Mouse (Mus musculus) C2C12 (cell line): ENCODE data around the gene Kremen1. TPM values are rescaled to one million over a fixed set of nuclear protein-coding genes. Genes with fewer than 3 reads are reported as not detected.

Experiments used
- H3K27me3 ChIP-seq: one replicate; pipeline ENCODE4 v1.6.1; 2011; ENCODE audit not compliant: control insufficient read depth, insufficient read depth, insufficient read length
- H3K36me3 ChIP-seq: one replicate; pipeline ENCODE4 v1.6.1; 2011; ENCODE audit not compliant: control insufficient read depth, insufficient read depth
- H3K4me3 ChIP-seq: one replicate; pipeline ENCODE4 v1.5.1; 2011; ENCODE audit warnings: mild to moderate bottlenecking, control low read depth; ENCODE audit not compliant: poor library complexity, insufficient read depth, severe bottlenecking
- H3K79me2 ChIP-seq: one replicate; pipeline ENCODE4 v1.6.1; 2011; ENCODE audit not compliant: control insufficient read depth, insufficient read depth
- H3K79me3 ChIP-seq: one replicate; pipeline ENCODE4 v1.6.1; 2011; ENCODE audit warnings: low read depth, control low read depth
- H3ac ChIP-seq: one replicate; pipeline ENCODE3; 2011; ENCODE audit warnings: low read depth; ENCODE audit not compliant: control insufficient read depth, insufficient read length
- CEBPB ChIP-seq: IDR thresholded peaks from one replicate; pipeline ENCODE4 v1.6.1; 2011; ENCODE audit warnings: low read depth, mild to moderate bottlenecking, control low read depth, moderate library complexity
- CTCF ChIP-seq: IDR thresholded peaks from one replicate; pipeline ENCODE4 v1.5.1; 2011; ENCODE audit not compliant: control insufficient read depth, insufficient read depth, insufficient read length
- FOSL1 ChIP-seq: IDR thresholded peaks from one replicate; pipeline ENCODE4 v1.8.0; 2011; ENCODE audit warnings: mild to moderate bottlenecking, low read length; ENCODE audit not compliant: poor library complexity, insufficient read depth, severe bottlenecking
- MAX ChIP-seq: IDR thresholded peaks from one replicate; pipeline ENCODE4 v1.6.1; 2011; ENCODE audit warnings: mild to moderate bottlenecking, control low read depth
- MYOD1 ChIP-seq: IDR thresholded peaks from one replicate; pipeline ENCODE4 v1.6.1; 2011; ENCODE audit warnings: low read depth; ENCODE audit not compliant: control insufficient read depth, insufficient read length
- MYOG ChIP-seq: IDR thresholded peaks from one replicate; pipeline ENCODE4 v1.6.1; 2011; ENCODE audit not compliant: control insufficient read depth, insufficient read length; ENCODE audit errors: extremely low read depth
- USF1 ChIP-seq: IDR thresholded peaks from one replicate; pipeline ENCODE4 v1.6.1; 2011; ENCODE audit warnings: low read depth, mild to moderate bottlenecking, control low read depth, moderate library complexity
- polyA plus RNA-seq: library from polyadenylated mRNA; unstranded; fragments of >200 nt; fragmentation: generic; extraction: Trizol; gene quantifications from one replicate; pipeline ENCODE4 v1.2.1, GENCODE M21; 2012; ENCODE audit warnings: missing spikeins

Gene Kremen1
- polyA plus RNA-seq, 1 experiment: 43.5 TPM

GRCm38 (mm10) chr11:5243812-5244748 lies 17.3 kb downstream of the Kremen1 start:
- H3ac ChIP-seq: peak overlapping the region; percentile 19
- peaks cover 3% of the 10 kb centered on the region for H3K79me3 ChIP-seq
- no peak overlapping the region for H3K4me3 ChIP-seq
- no peaks in the 10 kb centered on the region for H3K27me3 ChIP-seq
- peaks cover 41% of the 10 kb centered on the region for H3K79me2 ChIP-seq
- TF ChIP-seq CTCF (no peak), FOSL1 (no peak), CEBPB (no peak), MAX (no peak), MYOG (no peak), USF1 (no peak), MYOD1 (no peak)
- peaks cover 28% of the 10 kb centered on the region for H3K36me3 ChIP-seq

- TF ChIP-seq MYOG: no peak
- H3K4me3 ChIP-seq: no peak overlapping the region
- peaks cover 28% of the 10 kb centered on the region for H3K36me3 ChIP-seq
- H3K79me3 ChIP-seq: no peaks in the 10 kb centered on the region
- H3K79me2 ChIP-seq: peaks cover 32% of the 10 kb centered on the region
- H3K27me3 ChIP-seq: no peaks in the 10 kb centered on the region
- H3ac ChIP-seq: no peak overlapping the region
Observed at GRCm38 (mm10) chr11:5243208-5243607, 18.1 kb downstream of the Kremen1 start.

- Histone ChIP-seq H3K27me3 (no peaks in the 10 kb centered on the region), H3K36me3 (peaks cover 32% of the 10 kb centered on the region), H3K79me3 (no peaks in the 10 kb centered on the region), H3K79me2 (peaks cover 22% of the 10 kb centered on the region), H3K4me3 (no peak overlapping the region), H3ac (no peak overlapping the region)
- TF ChIP-seq MAX: no peak
- TF ChIP-seq FOSL1: no peak
- no peak for TF ChIP-seq USF1
- TF ChIP-seq CEBPB: no peak
- no peak for TF ChIP-seq CTCF
- TF ChIP-seq MYOG: no peak
- no peak for TF ChIP-seq MYOD1
Observed at GRCm38 (mm10) chr11:5242158-5242557, 19.2 kb downstream of the Kremen1 start.

- Histone ChIP-seq H3K4me3 (no peak overlapping the region), H3K36me3 (peaks cover 36% of the 10 kb centered on the region), H3K79me2 (peaks cover 12% of the 10 kb centered on the region), H3K27me3 (no peaks in the 10 kb centered on the region), H3K79me3 (no peaks in the 10 kb centered on the region), H3ac (no peak overlapping the region)
- TF ChIP-seq MAX: no peak
- no peak for TF ChIP-seq CEBPB
- TF ChIP-seq CTCF: no peak
- TF ChIP-seq USF1: no peak
- TF ChIP-seq MYOD1: no peak
- no peak for TF ChIP-seq MYOG
- no peak for TF ChIP-seq FOSL1
Observed at GRCm38 (mm10) chr11:5239706-5240690, 21.4 kb downstream of the Kremen1 start.

- TF ChIP-seq MYOG: no peak
- TF ChIP-seq USF1: no peak
- TF ChIP-seq CEBPB: no peak
- no peak for TF ChIP-seq MAX
- no peak for TF ChIP-seq MYOD1
- no peak for TF ChIP-seq CTCF
Observed at GRCm38 (mm10) chr11:5219910-5220447, 41.4 kb downstream of the Kremen1 start.

More at GRCm38 (mm10) chr11:5219910-5220447, 41.4 kb downstream of the Kremen1 start:
- Histone ChIP-seq H3K4me3 (no peak overlapping the region), H3K27me3 (no peaks in the 10 kb centered on the region), H3ac (no peak overlapping the region), H3K36me3 (no peaks in the 10 kb centered on the region), H3K79me2 (no peaks in the 10 kb centered on the region), H3K79me3 (no peaks in the 10 kb centered on the region)
